Mouse (Mus musculus): ENCODE measurements around the gene Mapk8. TPM values are rescaled to one million over a fixed set of nuclear protein-coding genes. Genes with fewer than 3 reads are reported as not detected.
A peak's percentile ranks its signal among the peaks of the same experiment; 100 is the strongest.

Mapk8 gene
- total and polyA plus RNA-seq, 3 experiments = 27.5 to 47.5 TPM; not detected in 1

DNA sequence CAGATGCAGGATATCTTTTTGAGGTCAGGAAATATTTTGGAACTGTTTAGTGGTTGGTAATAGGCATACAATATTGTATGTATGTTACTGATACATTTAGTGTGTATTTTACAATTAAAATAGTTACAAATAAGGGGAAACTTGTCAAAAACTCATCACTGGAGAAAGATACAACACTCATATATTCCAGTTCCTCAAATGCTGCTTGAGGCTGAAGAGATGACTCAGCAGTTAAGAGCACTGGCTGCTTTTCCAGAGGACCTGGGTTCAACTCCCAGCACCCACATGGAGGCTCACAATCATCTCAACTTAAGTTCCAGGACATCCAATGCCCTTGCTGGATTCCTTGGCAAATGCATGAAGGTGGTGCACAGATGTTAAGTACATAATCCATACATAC is 22.8 kb downstream of the Mapk8 start:
- peaks cover 6 to 22% of the 10 kb centered on the region in 2 experiments for H3K4me1 ChIP-seq (ENCODE audit: control insufficient read depth in 1 of 2, insufficient read depth in 2 of 2, low read length in 2 of 2)
- peak overlapping the region; percentile 46; the same call in 1 of the 2 replicates for H3K27ac ChIP-seq (ENCODE audit: control insufficient read depth, low read depth, low read length)
- no peak overlapping the region for H3K9ac ChIP-seq (ENCODE audit: control insufficient read depth, low read depth, low read length, poor library complexity, severe bottlenecking)
- H3K9me3 ChIP-seq (replicated peaks; ENCODE audit: insufficient read depth, low read length) = no peaks in the 10 kb centered on the region
- DNase-seq (ENCODE audit: low read depth, low spot score) = peak; percentile 74
- H3K4me3 ChIP-seq (ENCODE audit: control insufficient read depth in 1 of 2, insufficient read depth in 1 of 2, low read depth in 2 of 2, low read length in 2 of 2) = 0 out of 4 replicates have a peak overlapping the region, but pooled peaks of 1 of the 2 experiments have one; percentile 10
- TF ChIP-seq TAL1 (IDR thresholded peaks at IDR 0.05; ENCODE audit: low read length) (no peak), TCF12 (IDR thresholded peaks at IDR 0.05; ENCODE audit: low read depth, low read length) (no peak), MAZ (IDR thresholded peaks at IDR 0.05; ENCODE audit: low read depth, low read length) (no peak), UBTF (IDR thresholded peaks at IDR 0.05; ENCODE audit: borderline replicate concordance, insufficient read depth, low read depth, low read length) (no peak), MAFK (IDR thresholded peaks at IDR 0.05; ENCODE audit: borderline replicate concordance, low read depth, low read length) (peak; percentile 93), RAD21 (IDR thresholded peaks at IDR 0.05; ENCODE audit: low read depth, low read length) (no peak), GATA1 (IDR thresholded peaks at IDR 0.05; ENCODE audit: low read depth, low read length) (no peak), USF2 (IDR thresholded peaks at IDR 0.05; ENCODE audit: borderline replicate concordance in 1 of 2, insufficient read depth in 1 of 2, low read depth in 1 of 2, low read length in 2 of 2) (no peak), ZKSCAN1 (IDR thresholded peaks at IDR 0.05; ENCODE audit: low read depth, low read length) (no peak), BHLHE40 (IDR thresholded peaks at IDR 0.05; ENCODE audit: borderline replicate concordance, low read depth, low read length) (no peak), CHD1 (IDR thresholded peaks at IDR 0.05; ENCODE audit: low read depth, low read length) (no peak), GABPA (IDR thresholded peaks at IDR 0.05; ENCODE audit: low read depth, low read length) (peak; percentile 70; the same call in 1 of the 2 replicates), TBP (IDR thresholded peaks at IDR 0.05; ENCODE audit: low read depth, low read length) (0 out of 2 replicates have a peak, but pooled peaks have one; percentile 26), ZMIZ1 (IDR thresholded peaks at IDR 0.05; ENCODE audit: low read depth, low read length) (no peak), EP300 (IDR thresholded peaks at IDR 0.05; ENCODE audit: low read depth in 1 of 2, low read length in 2 of 2) (peak; percentile 35 to 62; a peak in 1 of 4 replicates), JUND (IDR thresholded peaks at IDR 0.05; ENCODE audit: low read depth, low read length) (no peak), MYC (IDR thresholded peaks at IDR 0.05; ENCODE audit: low read depth, low read length) (no peak), ZNF384 (IDR thresholded peaks at IDR 0.05; ENCODE audit: low read depth, low read length) (no peak), SIN3A (IDR thresholded peaks at IDR 0.05; ENCODE audit: low read length) (no peak), E2F4 (IDR thresholded peaks at IDR 0.05; ENCODE audit: borderline replicate concordance, low read depth, low read length) (no peak), ETS1 (IDR thresholded peaks at IDR 0.05; ENCODE audit: low read depth, low read length) (peak; percentile 29; the same call in 1 of the 2 replicates)
- no peaks in the 10 kb centered on the region for H3K27me3 ChIP-seq (ENCODE audit: control insufficient read depth in 1 of 2, insufficient read depth in 2 of 2, low read length in 2 of 2)
- peaks cover 26% of the 10 kb centered on the region for H3K79me2 ChIP-seq (ENCODE audit: control insufficient read depth, insufficient read depth, low read length, poor library complexity)
- H3K36me3 ChIP-seq (ENCODE audit: control insufficient read depth in 1 of 2, insufficient read depth in 2 of 2, low read length in 2 of 2) = peaks cover 0 to 15% of the 10 kb centered on the region in 2 experiments; a peak in 2 of 4 replicates
